Mouse (Mus musculus) megakaryocyte, embryonic 14.5 days (primary cell): ENCODE data around the gene Slc12a7. TPM values are rescaled to one million over a fixed set of nuclear protein-coding genes. Genes with fewer than 3 reads are reported as not detected.
"Not testable (repeated sequence)": the region's sequence is repeated elsewhere in the genome, so short reads cannot be mapped to it uniquely, and the experiment has no call there.

Experiments used
- H3K27me3 ChIP-seq: replicated peaks from 2 replicates; pipeline ENCODE3; 2012; ENCODE audit warnings: inconsistent platforms
- H3K36me3 ChIP-seq: replicated peaks from 2 replicates; pipeline ENCODE3; 2012; ENCODE audit warnings: low read length, inconsistent platforms, mixed read lengths
- H3K4me1 ChIP-seq: 2 replicates; pipeline ENCODE4 v1.6.1; 2012; ENCODE audit warnings: inconsistent platforms
- H3K4me3 ChIP-seq: replicated peaks from 2 replicates; pipeline ENCODE3; 2012; ENCODE audit warnings: moderate library complexity, mild to moderate bottlenecking, inconsistent platforms
- H3K9me3 ChIP-seq: 2 replicates; pipeline ENCODE4 v1.6.1; 2012; ENCODE audit warnings: inconsistent platforms
- FLI1 ChIP-seq: IDR thresholded peaks from 2 replicates; pipeline ENCODE4 v1.6.1; 2012; ENCODE audit warnings: low read length, inconsistent platforms, mixed read lengths
- GATA1 ChIP-seq: IDR thresholded peaks from 3 replicates; pipeline ENCODE4 v1.6.1; 2012; ENCODE audit warnings: mixed read lengths, low read length, inconsistent platforms, borderline replicate concordance
- polyA plus RNA-seq: library from polyadenylated mRNA; stranded (reverse); fragments of >175 nt; gene quantifications from 2 replicates; pipeline ENCODE4 v1.2.3, GENCODE M21; 2012; ENCODE audit warnings: low replicate concordance; ENCODE audit not compliant: insufficient read depth

Slc12a7 gene
- polyA plus RNA-seq, 1 experiment: 2.8 TPM

- no peak for TF ChIP-seq GATA1
- TF ChIP-seq FLI1: no peak
Measured at GRCm38 (mm10) chr13:73735270-73735669, 2.4 kb downstream of the Slc12a7 start.

GRCm38 (mm10) chr13:73735928-73736327 is 3.0 kb downstream of the Slc12a7 start:
- H3K4me1 ChIP-seq: peaks cover 15% of the 10 kb centered on the region
- no peaks in the 10 kb centered on the region for H3K36me3 ChIP-seq
- no peak for TF ChIP-seq FLI1
- TF ChIP-seq GATA1: no peak
- H3K9me3 ChIP-seq: peaks cover 12% of the 10 kb centered on the region
- no peak overlapping the region for H3K4me3 ChIP-seq
- peaks cover 66% of the 10 kb centered on the region for H3K27me3 ChIP-seq

More at GRCm38 (mm10) chr13:73735270-73735669, 2.4 kb downstream of the Slc12a7 start:
- Histone ChIP-seq H3K9me3 (peaks cover 12% of the 10 kb centered on the region), H3K27me3 (peaks cover 72% of the 10 kb centered on the region), H3K4me1 (peaks cover 15% of the 10 kb centered on the region), H3K4me3 (no peak overlapping the region), H3K36me3 (no peaks in the 10 kb centered on the region)

GRCm38 (mm10) chr13:73736943-73737342 is 4.0 kb downstream of the Slc12a7 start:
- H3K4me3 ChIP-seq: no peak overlapping the region
- H3K9me3 ChIP-seq: peaks cover 6% of the 10 kb centered on the region; the same call in 1 of the 2 replicates
- no peaks in the 10 kb centered on the region for H3K36me3 ChIP-seq
- no peak for TF ChIP-seq GATA1
- no peak for TF ChIP-seq FLI1
- peaks cover 63% of the 10 kb centered on the region for H3K27me3 ChIP-seq
- peaks cover 15% of the 10 kb centered on the region for H3K4me1 ChIP-seq

GRCm38 (mm10) chr13:73740399-73740944 is 7.6 kb downstream of the Slc12a7 start:
- H3K36me3 ChIP-seq, H3K9me3 ChIP-seq, H3K4me1 ChIP-seq, H3K4me3 ChIP-seq: not testable (repeated sequence)
- peaks cover 59% of the 10 kb centered on the region for H3K27me3 ChIP-seq

GRCm38 (mm10) chr13:73742944-73743343 is 10.1 kb downstream of the Slc12a7 start:
- H3K36me3 ChIP-seq: no peaks in the 10 kb centered on the region
- peaks cover 44% of the 10 kb centered on the region for H3K27me3 ChIP-seq
- H3K4me3 ChIP-seq: no peak overlapping the region
- H3K4me1 ChIP-seq: no peaks in the 10 kb centered on the region
- H3K9me3 ChIP-seq: peaks cover 6% of the 10 kb centered on the region
- TF ChIP-seq GATA1 (no peak), FLI1 (no peak)

GRCm38 (mm10) chr13:73743662-73744061 is 10.8 kb downstream of the Slc12a7 start:
- peaks cover 6% of the 10 kb centered on the region for H3K9me3 ChIP-seq
- H3K4me3 ChIP-seq: no peak overlapping the region
- peaks cover 52% of the 10 kb centered on the region for H3K27me3 ChIP-seq
- H3K36me3 ChIP-seq: no peaks in the 10 kb centered on the region
- no peak for TF ChIP-seq GATA1
- TF ChIP-seq FLI1: no peak
- peaks cover under 1% of the 10 kb centered on the region; the same call in 1 of the 2 replicates for H3K4me1 ChIP-seq

GRCm38 (mm10) chr13:73748663-73749440 is 16.0 kb downstream of the Slc12a7 start:
- no peaks in the 10 kb centered on the region for H3K36me3 ChIP-seq
- H3K27me3 ChIP-seq: peaks cover 74% of the 10 kb centered on the region
- TF ChIP-seq GATA1 (no peak), FLI1 (no peak)
- no peak overlapping the region for H3K4me3 ChIP-seq
- peaks cover 6% of the 10 kb centered on the region for H3K9me3 ChIP-seq
- H3K4me1 ChIP-seq: peaks cover 14% of the 10 kb centered on the region

- Histone ChIP-seq H3K4me1 (peaks cover 14% of the 10 kb centered on the region), H3K9me3 (peaks cover 6% of the 10 kb centered on the region), H3K36me3 (no peaks in the 10 kb centered on the region), H3K27me3 (peaks cover 62% of the 10 kb centered on the region), H3K4me3 (no peak overlapping the region)
- TF ChIP-seq FLI1: no peak
- no peak for TF ChIP-seq GATA1
Measured at GRCm38 (mm10) chr13:73750435-73750834, 17.5 kb downstream of the Slc12a7 start.

GRCm38 (mm10) chr13:73751284-73751683 is 18.4 kb downstream of the Slc12a7 start:
- TF ChIP-seq FLI1: no peak
- no peak for TF ChIP-seq GATA1
- Histone ChIP-seq H3K9me3 (peaks cover 6% of the 10 kb centered on the region), H3K36me3 (no peaks in the 10 kb centered on the region), H3K4me1 (peaks cover 14% of the 10 kb centered on the region), H3K4me3 (no peak overlapping the region), H3K27me3 (peaks cover 66% of the 10 kb centered on the region)

- Histone ChIP-seq H3K9me3 (no peaks in the 10 kb centered on the region), H3K4me3 (no peak overlapping the region), H3K36me3 (no peaks in the 10 kb centered on the region), H3K4me1 (peaks cover 4% of the 10 kb centered on the region; the same call in 1 of the 2 replicates), H3K27me3 (peaks cover 59% of the 10 kb centered on the region)
- TF ChIP-seq FLI1: no peak
- TF ChIP-seq GATA1: no peak
Measured at GRCm38 (mm10) chr13:73755809-73756208, 22.9 kb downstream of the Slc12a7 start.

GRCm38 (mm10) chr13:73756916-73757315 is 24.0 kb downstream of the Slc12a7 start:
- Histone ChIP-seq H3K27me3 (peaks cover 57% of the 10 kb centered on the region), H3K9me3 (no peaks in the 10 kb centered on the region), H3K4me3 (no peak overlapping the region), H3K4me1 (peaks cover 6% of the 10 kb centered on the region; the same call in 1 of the 2 replicates), H3K36me3 (no peaks in the 10 kb centered on the region)
- TF ChIP-seq GATA1: no peak
- no peak for TF ChIP-seq FLI1
